Mouse (Mus musculus) kidney, adult 18-20 months (tissue): ENCODE measurements around the gene Rab43.
"Not testable (repeated sequence)": the region's sequence is repeated elsewhere in the genome, so short reads cannot be mapped to it uniquely, and the experiment has no call there.

ENCODE experiments used
- DNase-seq: peaks from one replicate; pipeline ENCODE4 v3.0.0; 2021

Gene Rab43

DNA sequence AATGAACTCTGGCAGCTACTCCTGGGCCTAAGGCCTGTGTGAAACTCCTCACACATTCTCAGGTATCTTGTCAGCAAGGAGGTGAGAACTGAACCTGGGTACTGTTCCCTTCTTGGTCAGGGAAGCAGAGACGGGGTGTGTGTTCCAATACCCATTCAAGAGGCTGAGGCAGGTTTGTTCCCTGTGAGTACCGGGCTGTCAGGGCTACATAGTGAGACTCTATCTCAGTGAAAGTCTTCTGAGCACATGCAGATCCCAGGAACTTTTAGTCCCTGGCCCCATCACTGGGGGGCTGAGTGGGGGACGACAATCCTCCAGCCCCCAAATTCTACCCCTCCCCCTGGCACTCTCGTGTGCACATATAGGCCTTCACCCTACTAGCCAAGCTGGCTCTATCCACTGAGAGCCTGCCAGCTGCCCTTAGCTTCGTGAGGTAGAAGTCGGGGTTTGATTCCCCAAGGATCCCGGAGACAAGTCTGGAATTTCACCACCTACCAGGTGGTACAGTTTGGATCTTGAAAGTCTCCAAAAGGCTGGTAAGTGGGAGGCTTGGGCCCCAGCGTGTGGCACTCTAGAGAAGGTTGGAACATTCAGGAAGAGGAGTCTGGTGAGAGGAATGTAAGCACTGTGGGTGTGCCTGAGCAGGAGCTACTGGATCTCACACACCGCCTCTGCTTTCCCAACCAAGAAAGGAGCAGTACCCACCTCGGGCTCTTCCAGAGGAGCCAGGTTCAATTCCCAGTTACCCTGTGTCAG is 31.2 kb downstream of the Rab43 start:
- no peak for DNase-seq

- DNase-seq = no peak
These were observed 32.5 kb downstream of the Rab43 start for GRCm38 (mm10) chr6:87779174-87780165.

GRCm38 (mm10) chr6:87778294-87779173 is 33.4 kb downstream of the Rab43 start:
- no peak for DNase-seq

DNA sequence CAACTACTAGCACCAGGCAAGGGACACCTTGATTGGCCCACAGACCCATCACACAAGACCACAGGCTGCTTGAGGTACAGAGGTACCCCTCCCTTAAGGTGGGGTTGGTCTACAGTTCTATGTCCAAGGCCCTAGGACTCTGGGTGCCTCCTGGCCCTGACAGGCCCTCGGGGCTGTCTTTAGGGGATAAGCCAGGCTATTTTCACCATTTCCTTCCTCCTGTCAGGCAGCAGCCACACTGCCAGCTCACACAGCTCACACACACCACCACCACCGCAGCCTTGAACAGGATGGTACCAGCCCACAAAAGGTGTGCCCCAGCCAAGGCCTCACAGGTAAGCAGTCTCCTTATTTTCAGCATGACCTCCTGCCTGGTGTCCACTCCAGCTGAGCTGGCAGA is 34.1 kb downstream of the Rab43 start, which contains the start of gene Gp9:
Gene Gp9 (plus strand): TSS at position 231 of the 400 bp plus-strand sequence.
- DNase-seq = no peak

DNA sequence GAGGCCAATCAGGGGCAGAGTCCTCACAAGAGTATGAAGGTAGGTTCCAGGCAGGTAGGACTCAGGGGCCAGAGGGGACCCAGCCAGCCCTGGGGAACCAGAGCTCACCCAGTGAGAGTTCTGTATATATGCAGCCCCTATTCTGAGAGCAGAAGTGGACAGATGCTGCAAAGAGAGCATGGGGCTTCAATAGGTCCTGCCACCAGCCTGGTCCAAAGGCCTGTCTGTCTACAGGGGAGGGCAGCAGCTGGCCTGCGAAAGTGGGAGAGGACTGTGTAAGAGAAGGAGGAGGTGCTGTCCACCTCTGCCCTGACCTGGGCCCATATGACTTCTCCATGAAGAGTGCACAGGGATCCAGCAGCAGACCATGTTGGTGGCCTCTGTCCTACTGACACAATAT is 35.3 kb downstream of the Rab43 start:
- no peak for DNase-seq

GRCm38 (mm10) chr6:87775588-87776245 is 36.2 kb downstream of the Rab43 start:
- no peak for DNase-seq

DNA sequence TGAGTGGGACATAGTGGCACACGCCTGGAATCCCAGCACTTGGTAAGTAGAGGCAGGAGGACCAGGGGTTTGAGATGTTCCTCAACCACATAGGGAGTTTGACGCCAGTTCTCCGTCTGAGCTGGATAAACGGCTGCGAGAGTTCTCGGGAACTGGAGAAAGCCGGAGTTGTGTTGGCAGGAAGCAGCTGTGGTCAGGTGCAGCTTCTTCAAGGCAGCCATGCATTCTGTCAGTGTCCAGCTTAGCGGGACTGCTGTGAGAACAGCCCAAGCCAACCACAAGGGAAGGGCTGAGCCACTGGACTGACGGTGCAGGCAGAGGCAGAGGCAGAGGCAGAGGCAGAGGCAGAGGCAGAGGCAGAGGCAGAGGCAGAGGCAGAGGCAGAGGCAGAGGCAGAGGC is 37.1 kb downstream of the Rab43 start:
- no peak for DNase-seq

DNA sequence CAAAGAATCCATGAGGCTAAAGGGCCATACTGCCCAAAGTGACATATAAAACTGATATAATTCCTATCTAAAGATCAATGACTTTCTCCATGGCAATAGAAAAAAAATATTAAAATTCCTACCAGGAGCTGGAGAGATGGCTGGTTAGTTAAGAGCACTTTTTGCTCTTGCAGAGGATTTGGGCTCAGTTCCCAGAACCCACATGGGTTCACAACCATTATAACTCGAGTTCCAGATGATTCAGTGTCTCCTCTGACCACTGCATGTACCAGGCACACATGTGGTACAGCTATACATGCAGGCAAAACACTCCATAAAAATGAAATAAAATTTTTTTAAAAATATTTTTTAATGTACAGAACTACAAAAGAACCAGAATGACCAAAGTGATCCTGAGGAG is 37.5 kb downstream of the Rab43 start:
- DNase-seq = no peak

DNA sequence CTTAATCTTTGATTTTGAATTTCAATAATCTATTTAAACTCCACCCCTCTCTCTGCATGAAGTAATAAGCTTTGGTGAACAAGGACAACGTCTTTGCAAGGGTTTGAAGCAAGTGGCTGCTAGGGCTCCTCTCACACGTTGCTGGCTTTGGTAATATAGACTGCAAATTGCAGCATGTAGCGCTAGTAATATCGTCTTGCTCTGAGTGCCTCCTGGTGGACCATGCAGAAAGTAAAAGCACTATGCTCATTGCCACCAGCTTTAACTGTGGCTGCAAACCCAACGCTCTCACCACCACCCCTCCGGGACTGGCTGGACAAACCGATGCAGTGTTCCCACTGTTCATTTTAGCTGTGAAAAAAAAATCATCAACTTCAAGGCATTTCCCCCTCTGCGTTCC is 41.3 kb downstream of the Rab43 start:
- DNase-seq = no peak

GRCm38 (mm10) chr6:87764296-87764695 is 47.7 kb downstream of the Rab43 start:
- DNase-seq = not testable (repeated sequence)

DNA sequence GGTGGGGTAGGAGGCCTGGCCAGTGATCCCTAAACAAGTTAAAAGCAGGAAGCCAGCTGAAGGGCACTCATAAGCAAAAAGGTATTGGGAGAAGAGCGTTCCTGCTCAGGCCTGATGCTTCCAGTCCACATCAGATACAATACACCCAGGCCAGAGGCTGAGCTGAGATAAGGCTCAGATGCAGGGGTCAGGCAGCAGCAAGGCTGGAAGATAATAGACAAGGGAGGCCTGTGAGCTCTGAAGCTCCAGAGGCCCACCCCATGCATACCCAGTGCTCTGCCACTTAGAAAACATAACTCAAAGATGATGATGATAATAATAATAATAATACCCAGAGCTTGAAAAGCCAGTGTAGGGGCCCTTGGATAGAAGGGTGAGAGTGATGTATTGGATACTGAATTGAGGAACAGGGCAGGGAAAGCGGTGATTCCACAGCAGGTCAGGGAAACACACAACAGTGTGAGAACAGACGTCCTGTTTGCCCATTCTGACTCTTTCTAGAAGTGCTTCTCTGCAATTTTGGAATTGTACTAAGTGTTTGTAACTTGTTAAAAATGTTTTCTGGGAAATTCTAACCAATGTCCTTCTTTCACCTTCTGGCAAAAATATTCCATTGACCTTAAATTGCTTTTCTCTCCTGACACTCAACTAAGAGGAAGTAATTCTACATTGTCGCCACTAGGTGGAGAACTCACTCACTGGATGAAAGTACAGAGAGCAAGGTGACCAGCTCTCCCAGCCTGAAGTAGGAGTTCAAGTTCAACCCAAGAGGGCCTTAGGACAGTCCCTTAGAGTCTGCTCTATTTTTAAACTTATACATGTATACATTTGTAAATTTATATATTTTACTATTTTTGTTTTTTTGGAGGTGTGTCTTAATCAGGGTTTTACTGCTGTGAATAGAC is 48.3 kb downstream of the Rab43 start:
- no peak for DNase-seq

- DNase-seq = no peak
These were observed 49.8 kb downstream of the Rab43 start for GRCm38 (mm10) chr6:87762161-87762560.

DNA sequence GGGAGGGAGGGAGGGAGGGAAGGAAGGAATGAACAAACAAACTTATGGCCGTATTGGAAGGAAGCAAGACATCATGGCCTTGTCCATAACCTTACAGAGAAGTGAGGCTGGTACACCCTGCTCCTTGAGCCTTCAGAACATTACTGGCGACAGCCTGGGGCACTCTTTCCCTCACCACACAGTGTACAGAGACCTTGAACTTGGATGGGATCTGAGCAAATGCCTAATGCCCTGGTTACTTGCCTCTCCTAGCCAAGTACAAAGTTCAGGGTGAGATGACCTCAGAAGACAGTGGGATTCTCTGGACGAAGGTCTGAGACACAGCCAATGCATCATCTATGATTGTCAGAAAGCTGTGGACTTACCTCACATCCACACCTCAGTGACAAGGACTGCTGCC is 52.1 kb downstream of the Rab43 start:
- DNase-seq = peak; percentile 27

GRCm38 (mm10) chr6:87759404-87759803 is 52.6 kb downstream of the Rab43 start:
- no peak for DNase-seq

- no peak for DNase-seq
These were observed 55.1 kb downstream of the Rab43 start for GRCm38 (mm10) chr6:87756896-87757295.

GRCm38 (mm10) chr6:87755196-87755595 is 56.8 kb downstream of the Rab43 start:
- no peak for DNase-seq

DNA sequence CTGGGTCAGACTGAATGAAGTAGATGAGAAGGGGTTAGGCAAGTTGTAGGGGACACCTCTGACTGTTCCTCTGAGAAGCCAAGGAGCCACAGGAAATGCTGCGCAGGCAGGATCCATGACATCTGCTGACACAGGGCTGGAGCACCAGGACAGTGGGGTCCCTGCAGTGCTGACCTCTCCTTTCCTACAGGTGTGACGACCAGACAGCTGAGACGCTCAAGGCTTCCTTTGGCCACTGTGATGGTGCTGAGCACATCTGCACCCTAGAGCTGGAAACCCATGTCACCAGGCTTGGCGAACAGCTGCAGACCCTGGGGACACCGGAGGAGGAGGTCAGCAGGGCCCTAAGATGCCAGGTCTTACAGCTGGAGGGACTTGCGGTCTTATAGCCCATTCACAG is 60.4 kb downstream of the Rab43 start:
- no peak for DNase-seq

DNA sequence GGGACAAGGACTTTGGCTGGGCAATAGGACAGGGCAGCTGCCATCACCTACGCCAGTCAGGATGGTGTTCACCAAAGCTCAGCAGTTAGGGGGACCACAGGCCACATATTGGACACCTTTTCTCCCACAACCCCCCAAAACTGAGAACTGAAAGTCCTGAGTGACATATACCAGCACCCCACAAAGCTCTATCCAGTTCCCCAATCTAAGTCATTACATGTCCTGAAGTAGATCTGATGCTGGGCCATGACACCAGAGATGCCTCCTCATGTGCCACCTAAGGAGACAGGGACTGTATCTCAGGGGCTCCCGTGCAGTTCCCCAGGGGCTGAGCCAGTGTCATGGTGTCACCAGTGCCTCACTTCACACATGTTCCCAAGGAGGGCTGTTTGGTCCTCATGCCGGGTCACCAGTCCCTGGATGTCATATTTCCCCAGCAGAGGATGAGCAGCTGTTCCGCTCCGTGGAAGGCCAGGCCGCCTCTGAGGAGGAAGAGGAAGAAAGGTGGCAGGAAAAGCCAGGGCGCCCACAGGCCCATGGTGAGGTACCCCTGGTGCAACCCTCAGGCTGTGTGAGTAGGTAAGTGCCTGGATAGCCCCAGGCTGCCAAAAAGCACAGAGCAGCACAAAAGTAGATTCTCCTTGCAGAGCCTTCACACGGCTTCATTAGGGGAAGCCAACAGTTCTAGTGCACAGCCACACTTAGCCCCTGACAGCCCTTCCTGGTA is 61.6 kb downstream of the Rab43 start:
- DNase-seq = no peak

- DNase-seq = no peak
These were observed 63.4 kb downstream of the Rab43 start for GRCm38 (mm10) chr6:87748531-87748930.

- no peak for DNase-seq
These were observed 63.9 kb downstream of the Rab43 start for GRCm38 (mm10) chr6:87748078-87748477.
